Mouse (Mus musculus) liver, postnatal 0 days (tissue): ENCODE results near the gene Agbl3. TPM values are rescaled to one million over a fixed set of nuclear protein-coding genes. Genes with fewer than 3 reads are reported as not detected.
A peak's percentile ranks its signal among the peaks of the same experiment; 100 is the strongest.

ENCODE experiments used
- ATAC-seq: fragments of 200-750 bp; cut with Nextera tagmentation; 2 replicates; pipeline ENCODE4 v1.8.0; 2017; ENCODE audit warnings: mild to moderate bottlenecking, moderate library complexity
- DNase-seq: peaks from one replicate; pipeline ENCODE4 v3.0.0-alpha.2; 2016
- H3K27ac ChIP-seq: fragments of 300-500 bp; sonication (generic); 2 replicates; pipeline ENCODE4 v1.5.1; 2014; ENCODE audit warnings: antibody characterized with exemption, moderate library complexity, mild to moderate bottlenecking, low read depth
- H3K27me3 ChIP-seq: fragments of 300-500 bp; sonication (generic); 2 replicates; pipeline ENCODE4 v1.6.1; 2014; ENCODE audit warnings: low read length, control low read depth, mixed read lengths; ENCODE audit not compliant: insufficient read depth
- H3K36me3 ChIP-seq: fragments of 300-500 bp; sonication (generic); replicated peaks from 2 replicates; pipeline ENCODE4 v1.6.1; 2014; ENCODE audit warnings: mild to moderate bottlenecking, control low read depth, low read length, moderate library complexity, mixed read lengths; ENCODE audit not compliant: insufficient read depth
- H3K4me1 ChIP-seq: fragments of 300-500 bp; sonication (generic); 2 replicates; pipeline ENCODE4 v1.6.1; 2014; ENCODE audit warnings: antibody characterized with exemption, mild to moderate bottlenecking, control low read depth; ENCODE audit not compliant: insufficient read depth
- H3K4me2 ChIP-seq: fragments of 300-500 bp; sonication (generic); 2 replicates; pipeline ENCODE4 v1.6.1; 2014; ENCODE audit warnings: low read depth, mild to moderate bottlenecking, low read length, moderate library complexity, mixed read lengths
- H3K4me3 ChIP-seq: fragments of 300-500 bp; sonication (generic); 2 replicates; pipeline ENCODE4 v1.5.1; 2014; ENCODE audit warnings: low read depth, low read length
- H3K9ac ChIP-seq: fragments of 300-500 bp; sonication (generic); replicated peaks from 2 replicates; pipeline ENCODE4 v1.6.1; 2014; ENCODE audit warnings: mild to moderate bottlenecking, moderate library complexity
- H3K9me3 ChIP-seq: fragments of 300-500 bp; sonication (generic); 2 replicates; pipeline ENCODE4 v1.6.1; 2016; ENCODE audit warnings: mild to moderate bottlenecking, control low read depth, low read length, mixed read lengths
- CTCF ChIP-seq: sonication (generic); IDR thresholded peaks from 2 replicates; pipeline ENCODE4 v1.5.1; 2016; ENCODE audit warnings: antibody characterized with exemption, low read depth
- EP300 ChIP-seq: IDR thresholded peaks from 2 replicates; pipeline ENCODE4 v1.6.1; 2016; ENCODE audit warnings: antibody characterized with exemption, low read depth, mild to moderate bottlenecking
- WGBS: fragments of 180-500 bp; shearing (Covaris S2); extraction: QIAGEN DNeasy Blood & Tissue Kit; methylation state at CpG from one replicate; pipeline ENCODE4 v1.1.7; 2014; ENCODE audit not compliant: insufficient replicate concordance; 5-methylcytosine and 5-hydroxymethylcytosine counted together
- polyA plus RNA-seq: library from polyadenylated mRNA; unstranded; fragments of >200 nt; fragmentation: Nextera tagmentation; extraction: Ambion mirVana; gene quantifications from 2 replicates; pipeline ENCODE4 v1.2.1, GENCODE M21; 2015

The Agbl3 gene
- 5.3 and 6.1 TPM in 2 replicates for polyA plus RNA-seq

DNA sequence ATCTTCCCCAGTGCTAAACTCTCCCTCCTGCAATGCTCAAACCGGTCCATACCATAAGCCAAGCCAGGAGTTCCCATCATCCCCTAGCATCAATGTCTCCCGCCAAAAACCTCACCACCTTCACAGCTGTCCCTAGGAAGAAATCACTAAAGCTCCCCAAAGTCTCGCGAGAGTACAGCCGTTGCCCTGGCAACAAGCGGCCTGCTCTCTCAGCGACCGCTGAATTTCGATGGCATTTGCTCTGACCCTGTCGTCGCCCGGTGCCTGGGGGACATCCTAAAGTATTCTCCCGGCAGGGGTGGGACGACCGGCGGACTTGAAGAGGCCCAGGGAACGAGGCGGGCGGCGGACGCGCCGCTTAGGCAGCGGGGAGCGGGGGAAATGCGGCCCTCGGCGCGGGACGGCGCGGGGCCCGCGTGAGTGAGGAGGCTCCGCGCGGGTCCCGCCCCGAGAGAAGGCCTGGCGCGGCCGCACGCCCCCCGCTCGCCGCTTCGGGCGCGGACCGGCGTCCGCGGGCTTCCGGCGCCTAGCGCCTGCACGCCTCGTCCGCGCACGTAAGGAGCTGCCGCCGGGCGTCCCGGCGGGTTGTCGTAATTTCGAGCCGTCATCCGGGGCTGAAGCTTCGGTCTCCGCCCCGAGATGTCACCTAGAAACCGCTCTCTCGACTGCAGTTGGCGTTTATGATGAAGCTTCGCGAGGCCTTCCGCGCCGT is at the start of gene Agbl3:
Gene Agbl3, plus strand, starts transcription at position 202 of the 712 bp plus-strand sequence.
- WGBS, result 2% methylated on average over 79 of the region's 81 CpGs
- Histone ChIP-seq H3K27me3 (no peaks in the 10 kb centered on the region), H3K27ac (peak within 1 kb of the TSS; percentile 100), H3K9ac (peak within 1 kb of the TSS; percentile 90), H3K4me3 (peak within 1 kb of the TSS; percentile 84), H3K36me3 (no peaks in the 10 kb centered on the region), H3K4me1 (peaks cover 3% of the 10 kb centered on the region; the same call in 1 of the 2 replicates), H3K9me3 (no peaks in the 10 kb centered on the region), H3K4me2 (peak within 1 kb of the TSS; percentile 97)
- ATAC-seq (peak; percentile 95), DNase-seq (peak; percentile 95)
- TF ChIP-seq CTCF (0 out of 2 replicates have a peak, but pooled peaks have one; percentile 7), EP300 (peak; percentile 34)

DNA sequence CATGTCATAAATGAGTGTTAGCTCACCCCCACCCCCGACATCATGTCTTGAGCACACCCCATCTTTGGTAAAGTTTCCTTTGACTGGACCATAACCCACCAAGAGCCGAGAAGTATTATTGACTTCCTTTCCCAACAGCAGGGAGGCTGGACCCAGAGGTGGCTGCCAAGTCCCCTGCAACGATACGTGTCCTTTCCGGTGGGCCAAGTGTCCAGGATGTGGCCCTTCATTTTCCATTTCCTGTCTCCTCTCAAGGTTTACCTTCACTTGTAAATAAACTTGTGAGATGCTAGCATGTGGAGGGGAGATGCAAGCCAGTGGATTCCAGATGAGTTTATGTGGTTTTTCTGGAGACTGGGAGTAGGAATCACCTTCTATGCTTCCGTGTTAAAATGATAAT is 49.2 kb upstream of the Agbl3 start:
- H3K9me3 ChIP-seq, result no peaks in the 10 kb centered on the region
- no peak overlapping the region for H3K4me3 ChIP-seq
- no peaks in the 10 kb centered on the region for H3K36me3 ChIP-seq
- WGBS, result 59% methylated on average over 6 of the region's 6 CpGs
- no peak for ATAC-seq
- no peaks in the 10 kb centered on the region for H3K27me3 ChIP-seq
- no peak overlapping the region for H3K4me2 ChIP-seq
- DNase-seq, result no peak
- TF ChIP-seq EP300 (no peak), CTCF (no peak)
- no peak overlapping the region for H3K27ac ChIP-seq
- H3K9ac ChIP-seq, result no peak overlapping the region
- peaks cover 18% of the 10 kb centered on the region for H3K4me1 ChIP-seq

DNA sequence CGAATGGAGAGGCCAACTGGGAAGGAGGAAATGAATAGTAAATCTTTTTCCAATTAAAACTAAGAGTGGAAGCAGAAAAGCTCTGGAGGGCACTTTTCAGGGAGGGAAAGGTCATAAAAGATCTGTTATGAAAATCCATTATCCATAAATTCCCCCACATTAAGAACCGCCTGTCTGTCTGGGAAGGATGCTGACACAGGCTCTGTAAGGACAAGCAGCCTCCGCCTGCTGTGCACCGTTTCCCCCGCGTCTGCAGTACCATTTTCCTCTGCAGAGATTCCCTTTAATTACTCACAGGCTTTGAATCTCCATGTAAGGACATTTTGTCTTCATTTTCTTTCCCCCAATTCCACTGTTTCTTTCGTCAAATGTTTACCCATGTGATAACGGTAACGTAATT is 48.7 kb upstream of the Agbl3 start:
- H3K4me3 ChIP-seq, result no peak overlapping the region
- no peaks in the 10 kb centered on the region for H3K36me3 ChIP-seq
- ATAC-seq (no peak), DNase-seq (no peak)
- 77% methylated on average over 9 of the region's 9 CpGs for WGBS
- H3K4me2 ChIP-seq, result no peak overlapping the region
- TF ChIP-seq CTCF, result no peak
- TF ChIP-seq EP300, result no peak
- H3K27me3 ChIP-seq, result no peaks in the 10 kb centered on the region
- H3K27ac ChIP-seq, result no peak overlapping the region
- peaks cover 18% of the 10 kb centered on the region for H3K4me1 ChIP-seq
- H3K9me3 ChIP-seq, result no peaks in the 10 kb centered on the region
- H3K9ac ChIP-seq, result no peak overlapping the region

DNA sequence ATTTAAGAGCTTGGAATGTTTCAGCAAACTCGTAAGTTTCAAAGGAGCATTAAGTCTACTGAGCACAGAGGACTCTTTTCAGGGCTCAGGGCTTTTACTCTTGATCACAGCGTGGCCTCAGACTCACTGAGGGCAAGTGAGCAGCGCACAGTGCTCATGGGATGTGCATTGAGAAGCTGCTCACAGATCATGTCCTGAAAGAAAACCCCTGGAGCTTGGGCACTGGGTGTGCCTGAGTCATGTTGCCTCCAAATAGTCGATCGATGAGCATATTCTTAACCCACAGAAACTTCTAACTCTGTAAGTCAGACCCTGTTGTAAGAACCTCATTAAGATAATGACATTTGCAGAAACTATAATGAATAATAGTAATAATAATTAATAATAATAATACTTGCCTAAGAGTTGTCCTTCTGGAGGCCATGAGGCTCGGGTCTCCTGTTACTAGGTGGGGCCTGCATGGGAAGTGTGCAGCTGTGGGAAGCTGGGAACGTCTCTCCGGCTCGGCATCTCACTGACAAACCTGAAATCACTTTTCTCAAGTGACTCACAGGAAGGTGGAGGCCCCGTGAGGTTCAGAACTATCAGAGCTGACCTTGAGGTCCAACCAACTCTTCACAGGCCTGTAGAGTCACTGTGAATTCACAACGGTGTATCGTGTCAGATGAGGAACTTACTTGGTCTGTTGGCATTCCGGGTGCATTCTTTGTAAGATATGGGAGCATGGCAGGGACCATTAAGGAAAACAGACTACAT is 45.1 kb upstream of the Agbl3 start:
- Histone ChIP-seq H3K4me2 (no peak overlapping the region), H3K9ac (no peak overlapping the region), H3K36me3 (no peaks in the 10 kb centered on the region), H3K9me3 (no peaks in the 10 kb centered on the region), H3K27ac (no peak overlapping the region), H3K4me1 (peaks cover 12% of the 10 kb centered on the region), H3K4me3 (no peak overlapping the region), H3K27me3 (no peaks in the 10 kb centered on the region)
- DNase-seq, result no peak
- ATAC-seq, result no peak
- 68% methylated on average over 13 of the region's 13 CpGs for WGBS
- TF ChIP-seq EP300 (no peak), CTCF (no peak)

DNA sequence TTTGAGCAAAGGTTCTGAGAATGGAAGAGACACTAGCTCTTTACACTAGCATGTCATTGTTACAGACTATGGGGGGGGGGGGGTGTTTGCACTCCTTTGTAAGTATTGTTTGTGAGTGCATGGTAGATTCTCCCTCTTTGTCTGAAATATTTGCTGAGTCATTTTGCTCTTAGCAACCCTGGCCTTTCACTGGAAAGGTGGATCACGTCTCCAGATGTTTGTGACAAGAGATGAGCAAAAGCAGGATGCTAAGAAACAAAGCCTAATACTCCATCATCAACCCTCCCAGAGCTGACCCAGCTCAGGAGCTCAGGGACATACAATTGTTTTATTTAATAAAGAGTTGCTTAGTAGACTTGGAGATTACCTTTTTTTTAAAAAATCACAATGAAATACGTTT is 43.3 kb upstream of the Agbl3 start:
- H3K36me3 ChIP-seq, result no peaks in the 10 kb centered on the region; the same call in 1 of the 2 replicates
- peaks cover 7% of the 10 kb centered on the region for H3K4me1 ChIP-seq
- no peaks in the 10 kb centered on the region for H3K9me3 ChIP-seq
- DNase-seq (no peak), ATAC-seq (no peak)
- no peak for TF ChIP-seq EP300
- TF ChIP-seq CTCF, result no peak
- H3K27me3 ChIP-seq, result no peaks in the 10 kb centered on the region
- no peak overlapping the region for H3K9ac ChIP-seq
- no peak overlapping the region for H3K4me2 ChIP-seq
- no peak overlapping the region for H3K27ac ChIP-seq
- no peak overlapping the region for H3K4me3 ChIP-seq
- 54% methylated on average over 2 of the region's 2 CpGs for WGBS

DNA sequence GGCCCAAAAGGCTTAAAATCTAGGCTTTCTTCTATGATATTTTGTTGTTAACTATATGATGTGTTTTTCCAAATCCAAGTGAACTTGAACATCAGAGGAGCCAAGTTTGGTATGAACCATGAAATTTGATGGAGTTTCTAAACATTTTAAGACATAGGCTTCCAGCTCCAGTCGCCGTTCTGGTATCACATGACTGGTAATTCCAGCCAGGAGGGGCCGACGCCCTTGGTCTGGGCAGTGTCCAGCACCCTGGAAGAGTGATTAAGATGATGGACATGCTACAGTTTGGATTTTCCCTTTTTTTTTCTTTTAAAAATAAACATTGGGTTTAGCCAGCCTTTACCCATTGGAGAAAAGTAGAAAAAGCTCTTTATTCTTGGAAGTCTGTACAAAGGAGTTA is 36.3 kb upstream of the Agbl3 start:
- no peak for TF ChIP-seq EP300
- TF ChIP-seq CTCF, result no peak
- H3K9me3 ChIP-seq, result no peaks in the 10 kb centered on the region
- H3K4me2 ChIP-seq, result no peak overlapping the region
- no peak for DNase-seq
- H3K27ac ChIP-seq, result no peak overlapping the region
- no peak overlapping the region for H3K4me3 ChIP-seq
- peaks cover 14% of the 10 kb centered on the region for H3K36me3 ChIP-seq
- 79% methylated on average over 4 of the region's 4 CpGs for WGBS
- H3K4me1 ChIP-seq, result peaks cover 3% of the 10 kb centered on the region
- no peak for ATAC-seq
- no peak overlapping the region for H3K9ac ChIP-seq
- no peaks in the 10 kb centered on the region for H3K27me3 ChIP-seq
